Mouse (Mus musculus): Measurements from ENCODE around the gene Dhx34. TPM values are rescaled to one million over a fixed set of nuclear protein-coding genes. Genes with fewer than 3 reads are reported as not detected.

The Dhx34 gene
- total and polyA plus RNA-seq, 2 experiments from 2014 or later: 9.7 to 16.0 TPM

GRCm38 (mm10) chr7:16213196-16213595 lies 8.6 kb downstream of the Dhx34 start:
- Histone ChIP-seq H3K27ac (ENCODE audit: low read depth, low read length) (no peak overlapping the region), H3K9ac (no peak overlapping the region), H3K4me3 (ENCODE audit: low read depth, low read length) (no peak overlapping the region), H3K27me3 (ENCODE audit: insufficient read depth, low read length) (no peaks in the 10 kb centered on the region), H3K36me3 (ENCODE audit: insufficient read depth) (peaks cover 81% of the 10 kb centered on the region), H3K4me1 (ENCODE audit: insufficient read depth) (no peaks in the 10 kb centered on the region), H3K4me2 (ENCODE audit: low read depth) (no peak overlapping the region), H3K9me3 (ENCODE audit: low read length) (no peaks in the 10 kb centered on the region)
- DNase-seq: no peak
- WGBS: 88% methylated on average over 6 of the region's 6 CpGs
- no peak for ATAC-seq
- no peak for TF ChIP-seq CTCF (IDR thresholded peaks at IDR 0.05; ENCODE audit: low read depth)

DNA sequence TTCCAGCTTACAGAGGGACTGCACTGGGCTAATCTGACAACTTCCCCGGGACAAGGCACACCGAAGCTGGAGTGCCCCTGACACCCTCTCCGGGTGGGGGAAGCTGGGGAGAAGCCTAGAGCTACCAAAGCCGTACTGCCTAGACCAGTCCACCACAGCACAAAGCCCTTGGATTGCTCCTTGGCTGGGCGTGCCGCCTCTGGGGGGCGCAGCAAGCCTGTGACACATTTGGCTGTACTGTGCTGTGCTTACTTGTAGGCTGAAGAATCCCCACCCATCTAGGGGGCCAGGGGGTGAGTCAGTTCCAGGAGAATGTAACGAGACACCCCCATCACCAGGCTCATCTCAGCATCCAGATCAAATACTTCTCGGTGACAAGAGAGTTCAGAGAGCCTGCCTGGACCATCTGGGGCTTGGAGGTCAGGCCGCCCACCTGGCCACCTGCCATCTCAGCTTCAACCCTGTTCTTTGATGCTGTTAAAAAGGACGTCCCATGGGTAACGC lies 10.9 kb downstream of the Dhx34 start:
- TF ChIP-seq CTCF (IDR thresholded peaks at IDR 0.05; ENCODE audit: low read depth): 0 out of 2 replicates have a peak, but pooled peaks have one; percentile 4
- DNase-seq (no peak), ATAC-seq (peak; percentile 38; the same call in 1 of the 2 replicates)
- H3K9me3 ChIP-seq (ENCODE audit: low read length): no peaks in the 10 kb centered on the region
- 78% methylated on average over 12 of the region's 12 CpGs for WGBS
- no peaks in the 10 kb centered on the region for H3K4me1 ChIP-seq (ENCODE audit: insufficient read depth)
- no peak overlapping the region for H3K9ac ChIP-seq
- peaks cover 68% of the 10 kb centered on the region for H3K36me3 ChIP-seq (ENCODE audit: insufficient read depth)
- H3K4me3 ChIP-seq (ENCODE audit: low read depth, low read length): no peak overlapping the region
- H3K27ac ChIP-seq (ENCODE audit: low read depth, low read length): no peak overlapping the region
- no peaks in the 10 kb centered on the region for H3K27me3 ChIP-seq (ENCODE audit: insufficient read depth, low read length)
- H3K4me2 ChIP-seq (ENCODE audit: low read depth): no peak overlapping the region

DNA sequence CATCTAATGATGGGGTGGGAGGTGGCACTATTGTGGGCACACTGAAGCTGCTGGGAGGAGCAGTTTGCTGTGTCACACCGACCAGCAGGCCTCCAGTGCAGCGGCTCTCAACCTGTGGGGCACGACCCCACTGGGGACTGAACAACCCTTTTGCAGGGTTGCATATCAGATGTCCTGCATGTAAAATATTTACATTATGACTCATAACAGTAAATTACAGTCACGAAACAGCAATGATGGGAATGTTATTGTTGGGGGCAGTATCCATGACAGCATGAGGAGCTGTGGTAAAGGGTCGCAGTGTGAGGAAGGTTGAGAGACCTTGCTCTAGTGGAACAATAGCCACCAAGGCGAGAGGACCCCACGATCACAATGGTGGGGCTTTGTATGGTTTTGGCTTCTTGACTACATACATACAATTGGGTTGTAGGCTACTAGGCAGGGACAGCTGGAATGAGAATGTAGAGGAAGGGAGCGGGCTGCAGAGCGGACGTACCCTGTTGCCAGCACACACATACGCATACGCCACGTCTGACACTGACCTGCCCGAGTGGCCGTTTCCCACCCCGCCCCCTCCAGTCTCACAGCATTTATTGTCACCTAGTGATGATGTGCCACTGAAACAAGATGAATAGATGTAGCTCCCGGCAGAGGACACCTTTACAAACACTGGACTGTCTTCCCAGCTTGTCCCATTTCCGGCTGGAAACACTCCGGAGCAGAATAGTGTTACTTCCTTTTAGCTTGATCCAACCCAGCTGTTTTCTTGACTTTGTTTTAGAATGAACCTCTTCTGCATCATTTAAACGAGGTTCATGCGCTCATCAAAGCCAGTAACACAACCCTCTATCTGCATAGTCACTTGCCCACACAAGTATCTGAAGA lies 12.8 kb downstream of the Dhx34 start:
- Histone ChIP-seq H3K9ac (no peak overlapping the region), H3K4me2 (ENCODE audit: low read depth) (no peak overlapping the region), H3K27ac (ENCODE audit: low read depth, low read length) (no peak overlapping the region), H3K9me3 (ENCODE audit: low read length) (no peaks in the 10 kb centered on the region), H3K36me3 (ENCODE audit: insufficient read depth) (peaks cover 58% of the 10 kb centered on the region), H3K4me1 (ENCODE audit: insufficient read depth) (no peaks in the 10 kb centered on the region), H3K27me3 (ENCODE audit: insufficient read depth, low read length) (no peaks in the 10 kb centered on the region), H3K4me3 (ENCODE audit: low read depth, low read length) (no peak overlapping the region)
- ATAC-seq (no peak), DNase-seq (no peak)
- 91% methylated on average over 21 of the region's 21 CpGs for WGBS
- no peak for TF ChIP-seq CTCF (IDR thresholded peaks at IDR 0.05; ENCODE audit: low read depth)

DNA sequence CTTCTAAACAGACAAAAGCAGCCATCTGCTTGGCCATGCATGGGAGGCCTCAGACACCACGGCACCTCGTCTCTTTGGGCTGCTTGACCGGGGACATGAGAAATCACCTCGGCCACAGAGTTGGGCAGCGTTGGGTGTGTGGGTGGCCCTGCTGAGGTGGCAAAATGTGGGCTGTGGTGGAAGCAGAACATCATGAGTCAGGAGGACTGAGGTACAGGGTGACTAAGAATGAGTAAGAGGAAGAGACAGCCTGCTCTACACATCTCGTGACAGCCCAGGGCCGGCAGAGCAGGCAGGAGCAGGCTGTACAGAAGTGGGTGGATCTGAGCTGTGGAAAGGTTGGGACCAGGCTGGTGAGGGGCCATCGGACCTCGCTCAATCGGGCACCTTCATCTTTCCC lies 14.3 kb downstream of the Dhx34 start:
- H3K9ac ChIP-seq: no peak overlapping the region
- H3K4me3 ChIP-seq (ENCODE audit: low read depth, low read length): no peak overlapping the region
- 91% methylated on average over 10 of the region's 10 CpGs for WGBS
- peaks cover 58% of the 10 kb centered on the region for H3K36me3 ChIP-seq (ENCODE audit: insufficient read depth)
- no peak; the same call in 1 of the 2 replicates for ATAC-seq
- DNase-seq: no peak
- no peaks in the 10 kb centered on the region for H3K9me3 ChIP-seq (ENCODE audit: low read length)
- H3K27ac ChIP-seq (ENCODE audit: low read depth, low read length): no peak overlapping the region
- TF ChIP-seq CTCF (IDR thresholded peaks at IDR 0.05; ENCODE audit: low read depth): no peak
- no peak overlapping the region for H3K4me2 ChIP-seq (ENCODE audit: low read depth)
- H3K27me3 ChIP-seq (ENCODE audit: insufficient read depth, low read length): no peaks in the 10 kb centered on the region
- no peaks in the 10 kb centered on the region for H3K4me1 ChIP-seq (ENCODE audit: insufficient read depth)

DNA sequence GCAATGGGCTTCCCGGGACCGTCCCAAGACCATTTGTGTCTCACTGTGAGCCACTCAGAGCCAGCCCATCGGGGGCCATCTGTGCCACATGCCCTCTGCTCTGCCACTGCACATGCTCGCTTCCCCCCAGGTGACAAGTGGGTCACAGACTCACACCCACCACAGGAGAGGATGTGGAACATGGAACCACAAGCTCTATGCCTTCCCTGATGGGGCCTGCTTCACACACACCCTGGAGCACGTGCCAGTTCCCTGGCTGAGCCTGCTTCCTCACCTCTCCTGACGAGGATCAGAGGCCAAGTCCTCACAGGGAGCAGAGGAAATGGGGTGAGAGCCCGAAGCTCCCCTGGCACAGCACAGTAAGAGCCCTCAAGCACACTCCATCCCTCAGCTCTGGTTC lies 14.8 kb downstream of the Dhx34 start:
- TF ChIP-seq CTCF (IDR thresholded peaks at IDR 0.05; ENCODE audit: low read depth): no peak
- no peaks in the 10 kb centered on the region for H3K27me3 ChIP-seq (ENCODE audit: insufficient read depth, low read length)
- H3K4me1 ChIP-seq (ENCODE audit: insufficient read depth): no peaks in the 10 kb centered on the region
- H3K9me3 ChIP-seq (ENCODE audit: low read length): no peaks in the 10 kb centered on the region
- no peak overlapping the region for H3K27ac ChIP-seq (ENCODE audit: low read depth, low read length)
- 82% methylated on average over 7 of the region's 7 CpGs for WGBS
- H3K36me3 ChIP-seq (ENCODE audit: insufficient read depth): peaks cover 58% of the 10 kb centered on the region
- ATAC-seq (no peak), DNase-seq (no peak)
- no peak overlapping the region for H3K4me3 ChIP-seq (ENCODE audit: low read depth, low read length)
- no peak overlapping the region for H3K4me2 ChIP-seq (ENCODE audit: low read depth)
- H3K9ac ChIP-seq: no peak overlapping the region

- no peak overlapping the region for H3K4me3 ChIP-seq (ENCODE audit: low read depth, low read length)
- DNase-seq (no peak), ATAC-seq (no peak)
- no peak overlapping the region for H3K4me2 ChIP-seq (ENCODE audit: low read depth)
- H3K27ac ChIP-seq (ENCODE audit: low read depth, low read length): no peak overlapping the region
- no peak for TF ChIP-seq CTCF (IDR thresholded peaks at IDR 0.05; ENCODE audit: low read depth)
- H3K36me3 ChIP-seq (ENCODE audit: insufficient read depth): peaks cover 51% of the 10 kb centered on the region
- no peaks in the 10 kb centered on the region for H3K9me3 ChIP-seq (ENCODE audit: low read length)
- no peaks in the 10 kb centered on the region for H3K27me3 ChIP-seq (ENCODE audit: insufficient read depth, low read length)
- WGBS: 84% methylated on average over 9 of the region's 9 CpGs
- no peaks in the 10 kb centered on the region for H3K4me1 ChIP-seq (ENCODE audit: insufficient read depth)
- H3K9ac ChIP-seq: no peak overlapping the region
These were observed 17.0 kb downstream of the Dhx34 start for GRCm38 (mm10) chr7:16204791-16205190.

- DNase-seq: no peak
- Histone ChIP-seq H3K36me3 (ENCODE audit: insufficient read depth) (peaks cover 52% of the 10 kb centered on the region), H3K4me2 (ENCODE audit: low read depth) (no peak overlapping the region), H3K27ac (ENCODE audit: low read depth, low read length) (no peak overlapping the region), H3K9ac (no peak overlapping the region), H3K9me3 (ENCODE audit: low read length) (no peaks in the 10 kb centered on the region), H3K4me1 (ENCODE audit: insufficient read depth) (no peaks in the 10 kb centered on the region), H3K27me3 (ENCODE audit: insufficient read depth, low read length) (no peaks in the 10 kb centered on the region), H3K4me3 (ENCODE audit: low read depth, low read length) (no peak overlapping the region)
- WGBS: 95% methylated on average over 13 of the region's 13 CpGs
- TF ChIP-seq CTCF (IDR thresholded peaks at IDR 0.05; ENCODE audit: low read depth): no peak
- no peak for ATAC-seq
These were observed 18.3 kb downstream of the Dhx34 start for GRCm38 (mm10) chr7:16203505-16203903.
